Mouse (Mus musculus) brown adipose tissue, adult 24 weeks (tissue): ENCODE measurements around the gene Sigirr. TPM values are rescaled to one million over a fixed set of nuclear protein-coding genes. Genes with fewer than 3 reads are reported as not detected.

ENCODE experiments used
- polyA plus RNA-seq: library from polyadenylated mRNA; stranded (reverse); fragments of >200 nt; gene quantifications from 2 replicates; pipeline ENCODE4 v1.2.4, GENCODE M21; 2012; ENCODE audit not compliant: missing spikeins, insufficient read depth, insufficient read length

Sigirr gene
- polyA plus RNA-seq, 1 experiment, result 1.1 TPM

Other genes starting within 250 kb of the Sigirr start
- not detected in 2 replicates for gene Gm45785, start 244.2 kb downstream of the Sigirr start, polyA plus RNA-seq
- 14.4 and 15.5 TPM in 2 replicates for gene Ric8a, start 243.6 kb downstream of the Sigirr start, polyA plus RNA-seq
- 43.9 and 49.2 TPM in 2 replicates for gene Bet1l, start 243.0 kb downstream of the Sigirr start, polyA plus RNA-seq
- gene Psmd13, start 218.6 kb downstream of the Sigirr start, polyA plus RNA-seq, result 108 and 110 TPM in 2 replicates
- gene Sirt3, start 218.3 kb downstream of the Sigirr start, polyA plus RNA-seq, result 77.2 and 79.1 TPM in 2 replicates
- gene Cox8b, start 200.1 kb downstream of the Sigirr start, polyA plus RNA-seq, result 8,049 and 8,538 TPM in 2 replicates
- gene Nlrp6, start 179.7 kb downstream of the Sigirr start, polyA plus RNA-seq, result not detected in 2 replicates
- 7.1 and 8.7 TPM in 2 replicates for gene Pgghg, start 159.2 kb downstream of the Sigirr start, polyA plus RNA-seq
- gene Ifitm5, start 150.3 kb downstream of the Sigirr start, polyA plus RNA-seq, result not detected in 2 replicates
- not detected in 2 replicates for gene Gm45717, start 144.6 kb downstream of the Sigirr start, polyA plus RNA-seq
- 194 and 274 TPM in 2 replicates for gene Ifitm2, start 144.6 kb downstream of the Sigirr start, polyA plus RNA-seq
- not detected in 2 replicates for gene Ifitm1, start 133.4 kb downstream of the Sigirr start, polyA plus RNA-seq
- 117 and 134 TPM in 2 replicates for gene Ifitm3, start 89.8 kb downstream of the Sigirr start, polyA plus RNA-seq
- gene Ifitm6, start 82.6 kb downstream of the Sigirr start, polyA plus RNA-seq, result 2.1 TPM in 1 of 2 replicates, not detected in the other
- gene Gm17387, start 71.4 kb downstream of the Sigirr start, polyA plus RNA-seq, result not detected in 2 replicates
- gene B4galnt4, start 39.5 kb downstream of the Sigirr start, polyA plus RNA-seq, result not detected in 2 replicates
- gene Pkp3, start 22.4 kb downstream of the Sigirr start, polyA plus RNA-seq, result 1.6 TPM in 1 of 2 replicates, not detected in the other
- gene Ano9, start 17.2 kb upstream of the Sigirr start, polyA plus RNA-seq, result not detected in 2 replicates
- gene Ptdss2, start 21.8 kb upstream of the Sigirr start, polyA plus RNA-seq, result 27.0 and 49.5 TPM in 2 replicates
- gene Rnh1, start 72.3 kb upstream of the Sigirr start, polyA plus RNA-seq, result 49.5 and 67.9 TPM in 2 replicates
- gene Hras, start 93.4 kb upstream of the Sigirr start, polyA plus RNA-seq, result 72.6 and 86.6 TPM in 2 replicates
- gene Lrrc56, start 93.6 kb upstream of the Sigirr start, polyA plus RNA-seq, result 3.4 and 5.8 TPM in 2 replicates
- gene Lmntd2, start 113.5 kb upstream of the Sigirr start, polyA plus RNA-seq, result not detected in 2 replicates
- 1.4 and 1.5 TPM in 2 replicates for gene Rassf7, start 115.3 kb upstream of the Sigirr start, polyA plus RNA-seq
- 17.0 and 22.5 TPM in 2 replicates for gene Phrf1, start 128.2 kb upstream of the Sigirr start, polyA plus RNA-seq
- gene Irf7, start 165.9 kb upstream of the Sigirr start, polyA plus RNA-seq, result 3.3 and 5.5 TPM in 2 replicates
- gene Cdhr5, start 176.2 kb upstream of the Sigirr start, polyA plus RNA-seq, result not detected in 2 replicates
- not detected in 2 replicates for gene Sct, start 178.6 kb upstream of the Sigirr start, polyA plus RNA-seq
- not detected in 2 replicates for gene Drd4, start 191.4 kb upstream of the Sigirr start, polyA plus RNA-seq
- gene Deaf1, start 227.1 kb upstream of the Sigirr start, polyA plus RNA-seq, result 5.9 and 15.8 TPM in 2 replicates
- gene Tmem80, start 227.2 kb upstream of the Sigirr start, polyA plus RNA-seq, result 35.2 and 44.8 TPM in 2 replicates
- gene Eps8l2, start 238.3 kb upstream of the Sigirr start, polyA plus RNA-seq, result 1.5 and 2.9 TPM in 2 replicates